Mouse (Mus musculus): ENCODE measurements at regions not wholly inside any gene's neighbourhood (a gene's known extent, or its start where the extent isn't known, plus 50 kb on each side); places are given as distances from the start of the nearest gene placed in this dataset.

- TF ChIP-seq GATA1 (IDR thresholded peaks at IDR 0.05; ENCODE audit: borderline replicate concordance, low read length) (no peak), FLI1 (IDR thresholded peaks at IDR 0.05; ENCODE audit: low read length) (no peak)
These were observed 189.4 kb upstream of the Btg1 start for GRCm38 (mm10) chr10:96427407-96427806.

Measured in megakaryocyte, embryonic 14.5 days (primary cell).